Mouse (Mus musculus) liver, postnatal 0 days (tissue): Measurements from ENCODE around the gene Gm20716.
"Not testable (repeated sequence)": the region's sequence is repeated elsewhere in the genome, so short reads cannot be mapped to it uniquely, and the experiment has no call there.

Experiments
- CTCF ChIP-seq: sonication (generic); IDR thresholded peaks from 2 replicates; pipeline ENCODE4 v1.5.1; 2016; ENCODE audit warnings: antibody characterized with exemption, low read depth
- EP300 ChIP-seq: IDR thresholded peaks from 2 replicates; pipeline ENCODE4 v1.6.1; 2016; ENCODE audit warnings: antibody characterized with exemption, low read depth, mild to moderate bottlenecking

- TF ChIP-seq CTCF, EP300: not testable (repeated sequence)
Observed at GRCm38 (mm10) chr2:168157974-168158373, 72.2 kb downstream of the Gm20716 start.
